Mouse (Mus musculus): ENCODE measurements around the gene Sympk.

Gene Sympk

DNA sequence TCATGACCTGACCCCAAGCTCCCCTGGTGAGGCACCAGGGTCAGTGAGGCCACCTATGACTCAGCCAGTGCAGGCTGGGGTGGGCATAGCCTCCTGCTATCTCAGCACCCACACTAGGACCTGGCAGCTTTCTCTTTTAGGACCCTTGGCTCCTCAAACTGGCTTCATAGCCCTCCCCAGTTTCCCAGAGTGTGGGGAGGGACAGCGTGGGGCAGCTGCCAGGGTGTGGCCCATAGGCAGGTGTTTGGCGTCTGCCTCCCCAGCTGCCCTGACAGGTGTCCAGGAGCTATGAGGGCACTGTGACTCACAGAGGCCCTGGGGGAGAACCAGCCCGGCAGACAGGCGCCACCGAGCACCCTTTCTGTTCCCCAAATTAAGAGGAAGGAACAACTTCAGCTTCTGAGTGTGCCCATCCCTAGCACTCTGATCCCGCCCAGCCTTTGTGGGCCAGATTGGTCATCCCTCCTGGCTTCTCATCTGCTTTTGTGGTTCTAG lies 60.1 kb downstream of the Sympk start:
- no peak for DNase-seq

DNA sequence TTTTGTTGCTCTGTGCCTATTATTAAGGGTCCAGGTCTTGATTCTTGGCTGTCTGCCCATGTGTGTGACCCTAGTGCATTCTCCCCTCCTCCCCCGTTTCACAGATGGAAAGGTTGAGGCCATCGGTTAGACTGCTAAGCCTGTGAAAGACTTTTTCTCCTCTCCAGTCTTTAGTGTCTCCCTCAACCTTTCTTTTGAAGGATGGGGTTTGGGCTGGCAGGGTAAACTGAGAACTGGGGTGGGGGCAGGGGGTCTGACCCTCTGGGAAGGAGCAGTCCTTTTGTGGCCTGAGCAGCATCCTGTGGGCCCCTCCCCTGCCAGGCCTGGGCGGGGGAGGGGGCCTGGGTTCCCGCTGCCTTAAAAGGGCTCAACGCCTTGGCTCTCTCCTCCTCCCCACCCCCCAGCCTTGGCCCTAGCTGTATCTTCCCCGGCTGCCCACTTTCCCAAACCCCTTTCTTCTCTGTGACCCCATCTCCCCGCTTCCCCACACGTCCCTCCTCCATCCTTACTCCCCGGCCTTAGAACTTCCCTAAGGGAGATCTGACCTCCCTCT lies 60.8 kb downstream of the Sympk start:
- no peak for DNase-seq

DNA sequence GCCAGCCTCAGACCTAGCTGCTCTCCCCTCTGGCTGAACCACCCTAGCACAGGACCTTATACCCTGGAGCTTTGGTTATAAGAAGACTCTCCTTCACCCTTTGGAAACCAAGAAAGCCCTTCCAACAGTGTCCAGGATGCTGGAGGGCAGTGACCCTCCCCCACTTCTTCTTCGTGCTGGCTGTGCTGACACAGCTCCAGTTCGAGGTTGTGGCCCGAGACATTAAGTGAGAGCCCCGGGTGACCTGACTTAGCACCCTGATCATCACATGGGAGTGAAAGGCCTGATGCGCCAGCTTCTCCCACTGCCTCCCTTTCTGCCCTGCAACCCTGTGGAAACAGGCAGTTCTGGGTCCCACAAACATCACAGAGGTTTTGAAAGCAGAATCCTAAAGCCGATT lies 61.3 kb downstream of the Sympk start:
- DNase-seq = peak; percentile 37 to 38

DNA sequence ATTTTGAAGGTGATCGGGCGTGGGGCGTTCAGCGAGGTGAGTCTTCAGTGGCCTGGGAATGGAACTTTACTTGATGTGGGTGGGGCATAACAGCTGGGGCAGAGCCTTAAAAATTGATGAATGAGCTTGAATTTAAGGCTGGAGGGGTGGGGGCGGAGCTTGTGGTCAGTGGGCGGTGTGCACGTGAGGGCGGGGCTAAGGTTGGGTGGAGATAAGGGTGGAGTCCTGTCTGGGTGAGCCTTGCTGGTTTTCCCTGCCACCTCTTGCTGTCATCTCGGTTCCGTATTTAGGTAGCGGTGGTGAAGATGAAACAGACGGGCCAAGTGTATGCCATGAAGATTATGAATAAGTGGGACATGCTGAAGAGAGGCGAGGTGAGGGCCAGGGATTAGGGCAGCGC lies 61.9 kb downstream of the Sympk start:
- peak; percentile 54 to 80 for DNase-seq

DNA sequence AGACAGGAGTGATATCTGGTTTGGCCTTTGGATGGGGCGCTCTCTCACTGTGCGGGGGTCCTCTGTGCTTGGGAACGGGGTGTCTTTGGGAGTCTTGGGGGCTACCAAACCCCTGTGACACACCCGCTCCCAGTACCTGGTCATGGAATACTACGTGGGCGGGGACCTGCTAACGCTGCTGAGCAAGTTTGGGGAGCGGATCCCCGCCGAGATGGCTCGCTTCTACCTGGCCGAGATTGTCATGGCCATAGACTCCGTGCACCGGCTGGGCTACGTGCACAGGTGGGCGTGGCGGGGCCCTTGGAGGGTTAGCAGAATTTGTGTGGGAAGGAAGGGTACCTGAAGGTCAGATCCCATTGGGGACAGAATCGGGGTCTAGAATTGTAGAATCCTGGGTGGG lies 62.6 kb downstream of the Sympk start:
- no peak for DNase-seq

DNA sequence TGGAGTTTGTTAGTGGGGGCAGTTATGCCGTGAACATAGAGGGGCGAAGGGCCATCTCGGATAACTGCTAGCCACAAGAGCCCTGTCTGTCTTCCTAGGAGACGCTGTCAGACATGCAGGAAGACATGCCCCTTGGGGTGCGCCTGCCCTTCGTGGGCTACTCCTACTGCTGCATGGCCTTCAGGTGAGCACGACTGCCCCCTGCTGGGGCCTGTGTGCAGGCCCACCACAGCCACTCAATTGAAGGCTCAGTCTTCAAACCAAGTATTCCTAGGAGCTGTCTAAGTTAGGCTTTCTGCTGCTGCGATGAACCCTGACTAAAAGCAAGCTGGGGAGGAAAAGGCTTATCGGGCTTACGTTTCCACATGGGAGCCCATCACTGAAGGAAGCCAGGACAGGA lies 64.6 kb downstream of the Sympk start:
- DNase-seq = peak; percentile 66 to 90

DNA sequence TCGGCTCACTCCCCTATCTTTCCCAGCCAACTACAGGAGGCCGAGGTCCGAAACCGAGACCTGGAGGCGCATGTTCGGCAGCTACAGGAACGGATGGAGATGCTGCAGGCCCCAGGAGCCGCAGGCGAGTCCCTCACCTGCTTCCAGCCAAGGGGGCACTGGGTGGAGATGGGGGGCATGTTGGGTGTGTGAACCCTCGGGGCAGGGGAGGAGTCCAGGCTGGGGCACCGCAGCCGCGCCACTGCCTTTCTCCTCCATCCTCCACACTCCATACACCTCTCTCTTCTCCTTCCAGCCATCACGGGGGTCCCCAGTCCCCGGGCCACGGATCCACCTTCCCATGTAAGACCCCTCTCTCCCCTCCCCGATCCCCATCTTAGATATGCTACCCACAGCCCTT lies 67.7 kb downstream of the Sympk start:
- no peak for DNase-seq

DNA sequence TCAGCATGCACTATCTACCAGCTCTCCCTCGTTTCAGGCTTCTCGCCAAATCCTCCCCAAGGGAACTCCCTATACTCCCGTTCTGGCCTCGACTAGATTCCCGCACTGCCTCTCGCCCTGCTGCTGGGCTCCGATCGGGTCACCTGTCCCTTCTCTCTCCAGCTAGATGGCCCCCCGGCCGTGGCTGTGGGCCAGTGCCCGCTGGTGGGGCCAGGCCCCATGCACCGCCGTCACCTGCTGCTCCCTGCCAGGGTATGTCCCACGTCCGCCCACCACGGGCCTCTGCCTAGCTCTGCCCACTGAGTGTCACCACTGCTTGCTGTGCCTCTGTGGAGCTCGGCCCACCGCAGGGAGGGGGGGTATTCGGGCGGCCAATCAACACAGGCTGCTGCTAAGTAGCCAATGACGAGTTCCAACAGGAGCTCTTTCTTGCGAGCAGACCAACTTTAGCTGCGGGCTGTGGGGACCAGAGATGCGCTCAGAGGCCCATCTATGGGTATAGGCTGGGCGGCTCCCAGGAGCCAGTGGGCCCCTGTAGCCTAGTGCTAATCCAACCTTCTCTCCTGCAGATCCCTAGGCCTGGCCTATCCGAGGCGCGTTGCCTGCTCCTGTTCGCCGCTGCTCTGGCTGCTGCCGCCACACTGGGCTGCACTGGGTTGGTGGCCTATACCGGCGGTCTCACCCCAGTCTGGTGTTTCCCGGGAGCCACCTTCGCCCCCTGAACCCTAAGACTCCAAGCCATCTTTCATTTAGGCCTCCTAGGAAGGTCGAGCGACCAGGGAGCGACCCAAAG lies 68.4 kb downstream of the Sympk start:
- DNase-seq = peak; percentile 62 to 70

DNA sequence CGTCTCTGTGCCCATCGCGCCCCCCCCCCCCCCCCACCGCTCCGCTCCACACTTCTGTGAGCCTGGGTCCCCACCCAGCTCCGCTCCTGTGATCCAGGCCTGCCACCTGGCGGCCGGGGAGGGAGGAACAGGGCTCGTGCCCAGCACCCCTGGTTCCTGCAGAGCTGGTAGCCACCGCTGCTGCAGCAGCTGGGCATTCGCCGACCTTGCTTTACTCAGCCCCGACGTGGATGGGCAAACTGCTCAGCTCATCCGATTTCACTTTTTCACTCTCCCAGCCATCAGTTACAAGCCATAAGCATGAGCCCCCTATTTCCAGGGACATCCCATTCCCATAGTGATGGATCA lies 69.0 kb downstream of the Sympk start:
- peak; percentile 88 to 94 for DNase-seq

DNA sequence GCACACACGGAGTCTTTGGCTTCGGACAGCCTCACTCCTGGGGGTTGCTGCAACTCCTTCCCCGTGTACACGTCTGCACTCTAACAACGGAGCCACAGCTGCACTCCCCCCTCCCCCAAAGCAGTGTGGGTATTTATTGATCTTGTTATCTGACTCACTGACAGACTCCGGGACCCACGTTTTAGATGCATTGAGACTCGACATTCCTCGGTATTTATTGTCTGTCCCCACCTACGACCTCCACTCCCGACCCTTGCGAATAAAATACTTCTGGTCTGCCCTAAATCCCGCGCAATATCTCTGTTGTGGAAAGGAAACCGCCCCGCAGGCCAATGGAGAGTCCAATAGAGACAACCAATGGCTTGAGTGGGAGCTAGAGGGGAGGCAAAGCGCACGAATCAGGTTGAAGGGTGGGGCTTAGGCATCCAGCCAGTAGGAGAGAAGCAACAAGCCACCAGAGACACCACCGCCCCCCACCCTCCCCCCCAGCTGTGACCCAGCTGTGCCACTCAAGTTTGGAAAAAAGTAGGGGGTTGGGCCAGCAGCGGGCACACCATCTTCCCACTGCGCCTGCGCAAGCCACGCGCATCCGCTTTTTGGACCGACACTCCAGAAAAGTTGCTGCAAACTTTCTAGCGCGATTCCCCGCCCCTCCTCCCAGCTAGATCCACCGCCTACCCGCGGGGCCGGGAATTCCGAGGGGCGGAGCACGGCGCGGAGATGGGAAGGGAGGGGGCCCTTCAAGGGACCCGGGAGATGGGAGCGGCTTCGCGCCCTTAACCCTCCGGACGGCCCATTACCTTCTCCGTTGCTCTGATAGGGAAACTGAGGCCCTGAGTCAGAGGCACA lies 69.6 kb downstream of the Sympk start:
- DNase-seq = peak; percentile 98 to 99

DNA sequence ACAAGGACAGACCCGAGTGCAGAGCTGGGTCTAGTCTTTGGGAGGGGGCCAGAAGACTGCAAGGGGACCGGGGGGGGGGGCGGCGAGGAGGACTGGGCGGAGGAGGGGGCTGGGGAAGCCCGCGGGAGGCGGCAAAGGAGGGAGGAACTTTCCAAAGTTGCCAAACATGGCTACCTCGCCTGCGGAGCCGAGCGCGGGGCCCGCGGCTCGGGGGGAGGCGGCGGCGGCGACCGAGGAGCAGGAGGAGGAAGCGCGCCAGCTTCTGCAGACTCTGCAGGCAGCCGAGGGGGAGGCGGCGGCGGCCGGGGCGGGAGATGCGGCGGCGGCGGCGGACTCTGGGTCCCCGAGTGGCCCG lies 70.3 kb downstream of the Sympk start, which contains the start of gene Six5:
Six5 (plus strand) TSS at position 124 of the 355 bp plus-strand sequence.
- DNase-seq = peak; percentile 42 to 74

DNA sequence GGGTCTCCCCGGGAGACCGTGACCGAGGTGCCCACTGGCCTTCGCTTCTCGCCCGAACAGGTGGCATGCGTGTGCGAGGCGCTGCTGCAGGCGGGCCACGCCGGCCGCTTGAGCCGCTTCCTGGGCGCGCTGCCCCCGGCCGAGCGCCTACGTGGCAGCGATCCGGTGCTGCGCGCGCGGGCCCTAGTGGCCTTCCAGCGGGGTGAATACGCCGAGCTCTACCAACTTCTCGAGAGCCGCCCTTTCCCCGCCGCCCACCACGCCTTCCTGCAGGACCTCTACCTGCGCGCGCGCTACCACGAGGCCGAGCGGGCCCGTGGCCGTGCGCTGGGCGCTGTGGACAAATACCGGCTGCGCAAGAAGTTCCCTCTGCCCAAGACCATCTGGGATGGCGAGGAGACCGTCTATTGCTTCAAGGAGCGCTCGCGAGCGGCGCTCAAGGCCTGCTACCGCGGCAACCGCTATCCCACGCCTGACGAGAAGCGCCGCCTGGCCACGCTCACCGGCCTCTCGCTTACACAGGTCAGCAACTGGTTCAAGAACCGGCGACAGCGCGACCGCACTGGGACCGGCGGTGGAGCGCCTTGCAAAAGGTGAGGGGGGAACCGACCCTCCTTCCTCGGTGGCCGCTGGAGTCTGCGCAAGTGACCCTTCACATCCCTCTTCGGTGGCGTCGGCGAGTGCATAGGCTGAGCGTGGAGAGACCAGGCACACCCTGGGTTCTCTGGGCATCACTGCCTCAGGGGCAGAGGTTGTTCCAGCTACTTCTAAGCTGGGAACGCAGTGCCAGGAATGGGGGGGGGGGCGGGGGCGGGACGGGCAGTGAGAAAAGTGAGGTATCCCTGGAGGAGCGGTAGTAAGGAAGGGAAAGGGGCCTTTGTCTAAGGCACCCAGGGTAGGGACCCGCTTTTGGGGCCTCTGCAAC lies 70.9 kb downstream of the Sympk start:
- peak; percentile 43 to 74 for DNase-seq

DNA sequence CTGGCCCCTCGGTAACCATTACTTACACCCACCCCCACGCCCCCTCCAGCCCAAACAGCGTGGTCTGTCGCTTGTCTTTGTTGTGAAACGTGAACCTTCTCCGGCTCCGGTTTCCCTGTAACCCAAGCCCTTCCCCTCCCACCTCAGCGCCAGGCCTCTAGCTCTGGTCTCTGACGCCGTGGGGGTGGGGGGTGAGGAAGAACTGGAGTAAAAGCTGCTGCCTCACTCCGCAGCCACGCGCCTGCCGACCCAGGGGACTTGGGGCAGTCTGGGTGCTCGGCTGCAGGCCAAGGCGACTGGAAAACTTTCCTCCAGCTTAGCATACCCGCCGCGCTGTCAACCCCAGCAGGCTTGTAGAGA lies 71.6 kb downstream of the Sympk start:
- DNase-seq = peak; percentile 57 to 81

DNA sequence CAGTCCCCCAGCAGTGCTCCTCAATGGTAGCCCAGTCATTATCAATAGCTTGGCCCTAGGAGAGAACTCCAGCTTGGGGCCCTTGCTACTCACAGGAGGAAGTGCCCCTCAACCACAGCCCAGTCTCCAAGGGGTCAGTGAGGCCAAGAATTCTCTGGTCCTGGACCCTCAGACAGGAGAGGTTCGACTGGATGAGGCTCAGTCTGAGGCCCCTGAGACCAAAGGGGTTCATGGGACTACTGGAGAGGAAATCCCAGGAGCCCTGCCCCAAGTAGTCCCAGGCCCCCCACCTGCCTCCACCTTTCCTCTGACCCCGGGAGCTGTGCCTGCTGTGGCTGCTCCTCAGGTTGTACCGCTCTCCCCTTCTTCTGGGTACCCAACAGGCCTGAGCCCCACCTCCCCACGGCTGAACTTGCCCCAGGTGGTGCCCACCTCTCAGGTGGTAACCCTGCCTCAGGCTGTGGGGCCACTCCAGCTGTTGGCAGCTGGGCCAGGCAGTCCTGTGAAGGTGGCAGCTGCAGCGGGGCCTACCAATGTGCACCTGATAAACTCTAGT lies 72.3 kb downstream of the Sympk start:
- no peak for DNase-seq

DNA sequence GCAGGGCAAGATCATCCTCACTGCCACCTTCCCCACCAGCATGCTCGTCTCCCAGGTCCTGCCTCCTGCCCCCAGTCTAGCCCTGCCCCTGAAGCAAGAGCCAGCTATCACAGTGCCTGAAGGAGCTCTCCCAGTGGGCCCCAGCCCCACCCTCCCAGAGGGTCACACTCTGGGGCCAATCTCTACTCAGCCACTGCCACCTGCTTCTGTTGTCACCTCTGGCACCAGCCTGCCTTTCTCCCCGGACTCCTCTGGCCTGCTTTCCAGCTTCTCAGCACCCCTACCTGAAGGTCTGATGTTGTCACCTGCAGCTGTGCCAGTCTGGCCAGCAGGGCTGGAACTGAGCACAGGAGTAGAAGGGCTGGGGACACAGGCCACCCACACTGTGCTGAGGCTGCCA lies 73.0 kb downstream of the Sympk start:
- no peak for DNase-seq

DNA sequence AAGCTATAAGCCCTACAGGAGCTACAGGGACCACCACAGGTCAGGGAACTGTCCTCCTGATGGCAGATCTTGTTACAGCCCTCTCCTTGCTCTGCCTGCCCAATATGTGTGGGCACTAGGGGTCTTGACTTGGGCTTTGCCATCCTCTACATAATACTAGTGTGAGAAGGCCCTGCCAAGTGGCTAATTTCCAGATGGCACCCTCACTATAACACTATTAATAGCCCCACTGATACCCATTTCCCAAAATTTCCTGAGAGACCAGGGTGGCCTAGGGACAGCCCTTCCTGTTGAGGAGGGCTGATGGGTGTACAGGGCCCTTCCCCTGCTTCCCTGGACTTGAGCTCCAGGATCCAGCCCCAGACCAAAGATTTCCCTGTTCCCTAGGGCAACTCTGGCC lies 73.7 kb downstream of the Sympk start:
- DNase-seq = no peak

DNA sequence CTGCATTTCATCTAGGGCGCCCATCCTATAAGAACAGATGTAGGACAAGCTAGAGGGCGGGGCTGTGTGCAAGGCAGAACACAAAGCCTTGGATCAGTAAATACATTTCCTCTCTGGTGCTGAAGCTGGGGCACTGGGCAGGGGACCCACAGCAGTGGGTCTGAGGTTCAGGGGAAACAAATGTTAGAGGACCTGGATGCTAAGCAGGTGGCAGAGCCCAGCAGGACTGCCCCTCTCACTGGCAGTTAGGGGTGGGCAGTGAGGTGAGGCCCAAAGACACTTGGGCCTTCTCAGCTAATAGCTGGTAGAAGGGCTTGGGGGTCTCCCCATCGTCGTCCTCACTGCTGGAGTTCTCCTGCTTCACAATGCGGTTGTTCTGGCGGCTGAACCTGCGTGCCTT lies 74.6 kb downstream of the Sympk start:
- DNase-seq = no peak

DNA sequence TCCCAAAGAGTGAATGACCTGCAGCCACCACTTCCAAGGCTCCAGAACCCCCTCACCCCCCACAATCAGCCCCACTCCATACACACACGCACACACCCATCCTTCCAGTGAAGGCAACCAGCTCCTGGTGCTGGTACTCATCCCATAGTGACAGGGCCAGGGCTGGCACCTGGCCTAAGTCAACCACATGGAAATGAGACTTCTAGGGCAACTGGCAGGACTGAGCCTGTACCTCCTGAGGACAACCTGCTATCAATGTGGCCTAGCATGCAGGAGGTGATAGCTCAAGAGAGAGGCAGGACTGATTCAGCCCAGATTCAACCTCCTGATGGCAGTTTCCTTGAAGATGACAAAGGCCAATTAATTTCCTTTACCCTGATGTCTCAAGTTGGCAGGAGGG lies 76.1 kb downstream of the Sympk start:
- DNase-seq = no peak

DNA sequence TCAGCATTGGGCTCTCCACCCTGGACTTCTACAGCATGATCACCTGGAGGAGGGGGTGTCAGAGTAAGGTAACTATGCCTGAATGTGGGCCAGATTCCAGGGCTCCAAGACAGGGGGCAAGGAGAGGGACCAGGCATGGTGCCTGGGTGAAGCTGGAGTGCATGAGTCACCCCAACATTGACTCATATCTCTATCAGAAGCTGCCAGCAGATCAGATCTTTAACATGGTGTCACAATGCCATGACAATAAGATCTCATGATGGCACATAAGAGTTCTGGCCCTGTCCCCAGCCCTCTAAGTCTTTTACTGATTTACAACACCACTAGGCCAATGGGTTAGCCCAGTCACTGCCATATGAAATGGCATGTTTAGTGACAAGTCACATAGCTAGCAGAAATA lies 79.6 kb downstream of the Sympk start:
- no peak for DNase-seq

Measured in kidney, postnatal 36 days (tissue).